Mouse (Mus musculus) olfactory bulb, adult 2 months (tissue): Measurements from ENCODE around the gene Kcnn3.

ENCODE experiments used
- CTCF ChIP-seq: fragments of 200-500 bp; IDR thresholded peaks from 2 replicates; pipeline ENCODE4 v1.5.1; 2012; ENCODE audit warnings: low read depth, mild to moderate bottlenecking, low read length, moderate library complexity; ENCODE audit not compliant: insufficient read depth
- POLR2A ChIP-seq: fragments of 200-500 bp; IDR thresholded peaks from 2 replicates; pipeline ENCODE4 v1.6.1; 2012; ENCODE audit warnings: mild to moderate bottlenecking, low read depth, low read length, moderate library complexity; ENCODE audit not compliant: insufficient read depth

GRCm38 (mm10) chr3:89501486-89501885 lies 18.5 kb upstream of the Kcnn3 start:
- TF ChIP-seq CTCF (no peak), POLR2A (no peak)
